Mouse (Mus musculus) CH12.LX (cell line): ENCODE measurements around the gene Fam227a. TPM values are rescaled to one million over a fixed set of nuclear protein-coding genes. Genes with fewer than 3 reads are reported as not detected.

Experiments
- DNase-seq: peaks from one replicate; pipeline ENCODE4 v3.0.0-alpha.2; 2013; ENCODE audit errors: extremely low read depth
- H3K27ac ChIP-seq: 2 replicates; pipeline ENCODE4 v1.5.1; 2012; ENCODE audit warnings: low read depth, mild to moderate bottlenecking, control low read depth, moderate library complexity; ENCODE audit not compliant: insufficient read depth
- H3K27me3 ChIP-seq: replicated peaks from 2 replicates; pipeline ENCODE3; 2012; ENCODE audit warnings: inconsistent platforms
- H3K36me3 ChIP-seq, 2 experiments: replicated peaks in 1 of 2; 2 replicates each; pipeline versions ENCODE3 to v1.6.1; 2012; ENCODE audit warnings: inconsistent platforms in 1 of 2, low read length in 1 of 2, mild to moderate bottlenecking in 1 of 2, mixed read lengths in 1 of 2, moderate library complexity in 1 of 2; ENCODE audit not compliant: control insufficient read depth in 1 of 2, insufficient read depth in 1 of 2
- H3K4me1 ChIP-seq, 2 experiments: 2 replicates each; pipeline ENCODE4 v1.6.1; 2012; ENCODE audit warnings: inconsistent platforms in 1 of 2, moderate library complexity in 1 of 2; ENCODE audit not compliant: insufficient read depth in 2 of 2, control insufficient read depth in 1 of 2
- H3K4me2 ChIP-seq: 2 replicates; pipeline ENCODE4 v1.6.1; 2012; ENCODE audit warnings: low read depth, mild to moderate bottlenecking, control low read depth; ENCODE audit not compliant: poor library complexity, insufficient read depth, severe bottlenecking
- H3K4me3 ChIP-seq, 3 experiments: fragments of 150-350 bp in 1 of 3; sonication (generic) in 1 of 3; replicated peaks in 1 of 3; 2 replicates each; pipeline versions ENCODE3 to v1.5.1; 2011 to 2012; ENCODE audit warnings: low read depth in 2 of 3, low read length in 2 of 3, mild to moderate bottlenecking in 2 of 3, moderate library complexity in 2 of 3, control low read depth in 1 of 3, improper control_type of control experiment in 1 of 3, inconsistent platforms in 1 of 3, mixed read lengths in 1 of 3; ENCODE audit not compliant: poor library complexity in 1 of 3
- H3K79me2 ChIP-seq: replicated peaks from 2 replicates; pipeline ENCODE4 v1.6.1; 2012; ENCODE audit warnings: mild to moderate bottlenecking, moderate library complexity; ENCODE audit not compliant: control insufficient read depth, poor library complexity, insufficient read depth, severe bottlenecking; ENCODE audit errors: extremely low read depth
- H3K9ac ChIP-seq: 2 replicates; pipeline ENCODE4 v1.6.1; 2012; ENCODE audit warnings: low read depth, mild to moderate bottlenecking, control low read depth, moderate library complexity; ENCODE audit not compliant: insufficient read depth
- H3K9me3 ChIP-seq: replicated peaks from 2 replicates; pipeline ENCODE3; 2012; ENCODE audit warnings: low read length, inconsistent platforms, mixed read lengths
- CHD2 ChIP-seq: IDR thresholded peaks from 2 replicates; pipeline ENCODE4 v1.6.1; 2011; ENCODE audit warnings: low read length, improper control_type of control experiment
- CTCF ChIP-seq, 2 experiments: IDR thresholded peaks in 1 of 2; conservative IDR thresholded peaks in 1 of 2; 2 replicates each; pipeline ENCODE4 v1.5.1; 2011 to 2012; ENCODE audit warnings: low read depth in 2 of 2, low read length in 2 of 2, improper control_type of control experiment in 1 of 2, inconsistent platforms in 1 of 2, mild to moderate bottlenecking in 1 of 2, moderate library complexity in 1 of 2
- E2F4 ChIP-seq: IDR thresholded peaks from 2 replicates; pipeline ENCODE4 v1.6.1; 2011; ENCODE audit warnings: low read depth, low read length, improper control_type of control experiment; ENCODE audit not compliant: insufficient replicate concordance
- EP300 ChIP-seq: IDR thresholded peaks from 2 replicates; pipeline ENCODE4 v1.6.1; 2011; ENCODE audit warnings: low read length, improper control_type of control experiment
- HCFC1 ChIP-seq: IDR thresholded peaks from 2 replicates; pipeline ENCODE4 v1.6.1; 2012; ENCODE audit warnings: low read depth, mild to moderate bottlenecking, inconsistent platforms, low read length, improper control_type of control experiment
- MAX ChIP-seq: IDR thresholded peaks from 2 replicates; pipeline ENCODE4 v1.6.1; 2011; ENCODE audit warnings: low read length, improper control_type of control experiment
- MAZ ChIP-seq: IDR thresholded peaks from 2 replicates; pipeline ENCODE4 v1.6.1; 2012; ENCODE audit warnings: low read depth, mild to moderate bottlenecking, inconsistent platforms, low read length, improper control_type of control experiment, moderate library complexity
- MXI1 ChIP-seq: IDR thresholded peaks from 2 replicates; pipeline ENCODE4 v1.6.1; 2011; ENCODE audit warnings: mild to moderate bottlenecking, low read depth, low read length, improper control_type of control experiment
- MYC ChIP-seq: IDR thresholded peaks from 2 replicates; pipeline ENCODE4 v1.6.1; 2011; ENCODE audit warnings: low read depth, mild to moderate bottlenecking, improper control_type of control experiment, low read length
- POLR2A ChIP-seq: IDR thresholded peaks from 2 replicates; pipeline ENCODE4 v1.6.1; 2011; ENCODE audit warnings: low read depth, mild to moderate bottlenecking, improper control_type of control experiment, low read length
- RAD21 ChIP-seq: IDR thresholded peaks from 2 replicates; pipeline ENCODE4 v1.6.1; 2011; ENCODE audit warnings: low read depth, mild to moderate bottlenecking, low read length, improper control_type of control experiment, moderate library complexity
- RCOR1 ChIP-seq: conservative IDR thresholded peaks from 2 replicates; pipeline ENCODE4 v1.6.1; 2012; ENCODE audit warnings: low read depth, mild to moderate bottlenecking, inconsistent platforms, low read length, improper control_type of control experiment
- SIN3A ChIP-seq: IDR thresholded peaks from 2 replicates; pipeline ENCODE4 v1.6.1; 2012; ENCODE audit warnings: low read length, improper control_type of control experiment, inconsistent platforms
- TCF12 ChIP-seq: IDR thresholded peaks from 2 replicates; pipeline ENCODE4 v1.6.1; 2014; ENCODE audit warnings: low read depth, mild to moderate bottlenecking, inconsistent platforms, low read length, improper control_type of control experiment
- USF2 ChIP-seq: conservative IDR thresholded peaks from 2 replicates; pipeline ENCODE4 v1.6.1; 2011; ENCODE audit warnings: low read depth, low read length, improper control_type of control experiment
- dilution Hi-C: fragments of 300-500 bp; cut with MboI; formaldehyde crosslinking; loops from 2 replicates; pipeline ENCODE4 v1.14.3; 2020; ENCODE audit warnings: low sequenced_read_pairs; ENCODE audit not compliant: extremely low pct_unique_long_range_greater_than_20kb, extremely low pct_ligation_motif_present
- in situ Hi-C: fragments of 300-500 bp; cut with MboI; formaldehyde crosslinking; loops from 3 replicates; pipeline ENCODE4 v1.14.3; 2019; ENCODE audit warnings: low sequenced_read_pairs, low pct_ligation_motif_present, low pct_unique_long_range_greater_than_20kb, mixed read lengths
- polyA plus RNA-seq: library from polyadenylated mRNA; unstranded; fragments of >175 nt; gene quantifications from 2 replicates; pipeline ENCODE4 v1.2.1, GENCODE M21; 2012; ENCODE audit warnings: low read depth; ENCODE audit not compliant: insufficient read length
- total RNA-seq, 2 experiments: library from RNA; depleted of rRNA; stranded (reverse); fragments of 300-350 nt in 1 of 2; fragments of >200 nt in 1 of 2; gene quantifications; 2 replicates each; pipeline ENCODE4 v1.2.3; 2012 to 2014

Gene Fam227a
- total and polyA plus RNA-seq, 3 experiments: 0.20 to 0.48 (median 0.42) TPM

DNA sequence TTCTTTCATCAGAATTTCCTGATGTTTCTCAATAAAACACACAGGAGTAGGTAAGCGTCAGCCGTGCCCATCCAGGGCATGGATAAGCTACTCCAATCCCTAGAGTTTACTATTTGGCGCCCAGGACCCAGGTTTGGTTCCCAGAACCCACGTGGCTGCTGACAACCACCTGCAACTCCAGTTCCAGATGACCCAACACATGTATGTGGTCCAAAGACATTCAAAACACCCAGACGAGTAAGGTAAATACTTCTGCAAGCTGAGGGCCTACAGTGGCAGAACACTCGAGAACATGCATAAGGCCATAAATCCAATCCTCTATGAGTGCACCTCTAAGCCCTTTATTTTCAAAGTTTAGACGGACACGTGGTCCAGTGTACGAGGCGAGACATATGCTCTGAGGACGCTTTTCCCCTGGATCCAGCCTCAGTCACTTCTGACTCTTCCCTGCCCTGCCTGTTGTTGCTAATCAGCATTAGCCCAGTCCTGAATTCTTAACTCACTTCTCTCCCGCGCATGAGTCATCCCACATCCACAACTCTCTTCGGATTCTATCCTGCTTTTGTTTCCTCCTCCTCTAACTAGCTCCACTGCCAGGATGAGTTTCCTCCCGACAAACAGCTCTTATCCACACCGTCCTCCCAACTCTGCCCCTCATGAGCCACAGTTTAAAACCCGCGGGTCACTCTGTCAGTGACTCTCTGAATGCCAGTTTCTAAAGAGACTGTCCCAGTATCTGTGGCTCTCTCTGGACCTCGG, 25.1 kb upstream of the Fam227a start:
- Histone ChIP-seq H3K79me2 (peaks cover 73% of the 10 kb centered on the region), H3K4me1 (peaks cover 10 to 64% of the 10 kb centered on the region in 2 experiments), H3K4me2 (peak overlapping the region; percentile 70), H3K4me3 (peak overlapping the region in 1 of 3 experiments; percentile 90), H3K9ac (no peak overlapping the region), H3K9me3 (no peaks in the 10 kb centered on the region), H3K27ac (no peak overlapping the region), H3K27me3 (peaks cover 8% of the 10 kb centered on the region), H3K36me3 (peaks cover 0 to 34% of the 10 kb centered on the region in 2 experiments)
- no peak for TF ChIP-seq HCFC1
- TF ChIP-seq SIN3A: peak; percentile 42; the same call in 1 of the 2 replicates
- TF ChIP-seq E2F4: no peak
- TF ChIP-seq MXI1: peak; percentile 60
- TF ChIP-seq EP300: no peak
- TF ChIP-seq MAX: peak; percentile 52; the same call in 1 of the 2 replicates
- peak; percentile 57; the same call in 1 of the 2 replicates for TF ChIP-seq MYC
- no peak for TF ChIP-seq RCOR1
- DNase-seq: no peak
- in situ Hi-C loops: no loop called here
- dilution Hi-C loops: no loop called here

DNA sequence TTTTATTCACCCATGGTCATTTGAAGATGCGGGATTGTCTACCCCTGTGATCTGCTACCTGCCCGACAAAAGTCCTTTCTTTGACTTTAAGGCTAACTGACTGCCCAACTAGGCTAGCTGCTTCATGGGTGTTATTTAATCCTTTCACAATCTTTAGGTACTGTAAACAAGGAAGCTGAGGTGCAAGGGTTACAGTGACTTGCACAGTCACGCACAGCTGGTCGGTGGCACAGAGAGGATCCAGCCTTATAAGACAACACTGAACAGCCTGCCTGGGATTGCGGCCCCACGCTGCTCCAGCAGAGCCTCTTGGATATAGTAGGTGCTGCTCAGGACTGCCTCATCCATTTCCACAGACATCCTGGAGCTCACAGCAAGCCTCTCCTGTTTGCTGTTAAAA, 24.4 kb upstream of the Fam227a start:
- H3K79me2 ChIP-seq: peaks cover 76% of the 10 kb centered on the region
- no peak overlapping the region for H3K4me3 ChIP-seq
- peak overlapping the region; percentile 17; the same call in 1 of the 2 replicates for H3K4me2 ChIP-seq
- no peak for DNase-seq
- no peaks in the 10 kb centered on the region for H3K9me3 ChIP-seq
- H3K27ac ChIP-seq: no peak overlapping the region
- H3K36me3 ChIP-seq: peaks cover 0 to 39% of the 10 kb centered on the region in 2 experiments
- H3K27me3 ChIP-seq: peaks cover under 1% of the 10 kb centered on the region
- no peak overlapping the region for H3K9ac ChIP-seq
- in situ Hi-C loops: no loop called here
- H3K4me1 ChIP-seq: peaks cover 10 to 58% of the 10 kb centered on the region in 2 experiments
- TF ChIP-seq USF2 (no peak), MYC (no peak), CHD2 (no peak), POLR2A (no peak), TCF12 (no peak), EP300 (no peak), CTCF (conservative IDR thresholded peaks at IDR 0.05 in 1 of 2, IDR thresholded peaks at IDR 0.05 in 1 of 2; ENCODE audit: low read depth in 2 of 2, low read length in 2 of 2) (no peak), MAZ (no peak), RAD21 (no peak)
- TF ChIP-seq, all 38 proteins: peak for 0
- dilution Hi-C loops: no loop called here
